Mouse (Mus musculus): ENCODE measurements around the gene Nup50. TPM values are rescaled to one million over a fixed set of nuclear protein-coding genes. Genes with fewer than 3 reads are reported as not detected.

The Nup50 gene
- polyA plus RNA-seq, 1 experiment from 2014 or later, result 22.6 TPM

- Histone ChIP-seq H3K9me3 (replicated peaks; ENCODE audit: control insufficient read depth, low read length) (no peaks in the 10 kb centered on the region), H3K4me3 (ENCODE audit: low read depth, low read length) (no peak overlapping the region), H3K36me3 (ENCODE audit: control insufficient read depth, insufficient read depth) (no peaks in the 10 kb centered on the region), H3K4me2 (ENCODE audit: low read depth, low read length) (no peak overlapping the region), H3K27ac (ENCODE audit: low read length) (no peak overlapping the region), H3K27me3 (ENCODE audit: control insufficient read depth, insufficient read depth, low read depth, low read length) (no peaks in the 10 kb centered on the region; the same call in 1 of the 2 replicates), H3K4me1 (ENCODE audit: control insufficient read depth, low read depth, low read length) (no peaks in the 10 kb centered on the region), H3K9ac (ENCODE audit: low read depth, low read length) (no peak overlapping the region)
- WGBS (ENCODE audit: insufficient replicate concordance), result 66% methylated on average over 7 of the region's 7 CpGs
- ATAC-seq (ENCODE audit: low read depth), result no peak
These were observed 19.3 kb upstream of the Nup50 start for GRCm38 (mm10) chr15:84903843-84904385.

- 82% methylated on average over 3 of the region's 3 CpGs for WGBS (ENCODE audit: insufficient replicate concordance)
- no peak overlapping the region for H3K27ac ChIP-seq (ENCODE audit: low read length)
- H3K4me1 ChIP-seq (ENCODE audit: control insufficient read depth, low read depth, low read length), result no peaks in the 10 kb centered on the region
- no peak for ATAC-seq (ENCODE audit: low read depth)
- no peak overlapping the region for H3K4me2 ChIP-seq (ENCODE audit: low read depth, low read length)
- no peak overlapping the region for H3K9ac ChIP-seq (ENCODE audit: low read depth, low read length)
- H3K4me3 ChIP-seq (ENCODE audit: low read depth, low read length), result no peak overlapping the region
- H3K27me3 ChIP-seq (ENCODE audit: control insufficient read depth, insufficient read depth, low read depth, low read length), result no peaks in the 10 kb centered on the region
- no peaks in the 10 kb centered on the region; the same call in 1 of the 2 replicates for H3K36me3 ChIP-seq (ENCODE audit: control insufficient read depth, insufficient read depth)
- H3K9me3 ChIP-seq (replicated peaks; ENCODE audit: control insufficient read depth, low read length), result peaks cover 2% of the 10 kb centered on the region; the same call in 1 of the 2 replicates
These were observed 10.0 kb upstream of the Nup50 start for GRCm38 (mm10) chr15:84913201-84913600.

- H3K4me1 ChIP-seq (ENCODE audit: control insufficient read depth, low read depth, low read length), result peaks cover 9% of the 10 kb centered on the region
- no peak within 1 kb of the TSS for H3K9ac ChIP-seq (ENCODE audit: low read depth, low read length)
- no peak for ATAC-seq (ENCODE audit: low read depth)
- 78% methylated on average over 3 of the region's 3 CpGs for WGBS (ENCODE audit: insufficient replicate concordance)
- no peaks in the 10 kb centered on the region for H3K9me3 ChIP-seq (replicated peaks; ENCODE audit: control insufficient read depth, low read length)
- H3K36me3 ChIP-seq (ENCODE audit: control insufficient read depth, insufficient read depth), result no peaks in the 10 kb centered on the region
- no peak within 1 kb of the TSS for H3K27ac ChIP-seq (ENCODE audit: low read length)
- H3K4me3 ChIP-seq (ENCODE audit: low read depth, low read length), result no peak within 1 kb of the TSS
- H3K27me3 ChIP-seq (ENCODE audit: control insufficient read depth, insufficient read depth, low read depth, low read length), result no peaks in the 10 kb centered on the region
- H3K4me2 ChIP-seq (ENCODE audit: low read depth, low read length), result no peak within 1 kb of the TSS
These were observed 3.3 kb upstream of the Nup50 start, which contains the start of gene Gm29666 for GRCm38 (mm10) chr15:84919938-84920337. Gene Gm29666, minus strand, starts transcription at chr15:84920038.

GRCm38 (mm10) chr15:84923508-84924181, 434 bp downstream of the Nup50 start:
- peaks cover 16% of the 10 kb centered on the region for H3K4me1 ChIP-seq (ENCODE audit: control insufficient read depth, low read depth, low read length)
- H3K4me2 ChIP-seq (ENCODE audit: low read depth, low read length), result peak overlapping the region; percentile 74
- peak overlapping the region; percentile 97 for H3K9ac ChIP-seq (ENCODE audit: low read depth, low read length)
- no peaks in the 10 kb centered on the region for H3K27me3 ChIP-seq (ENCODE audit: control insufficient read depth, insufficient read depth, low read depth, low read length)
- ATAC-seq (ENCODE audit: low read depth), result peak; percentile 81
- peaks cover 13% of the 10 kb centered on the region for H3K36me3 ChIP-seq (ENCODE audit: control insufficient read depth, insufficient read depth)
- WGBS (ENCODE audit: insufficient replicate concordance), result under 1% methylated on average over 59 of the region's 68 CpGs
- H3K27ac ChIP-seq (ENCODE audit: low read length), result peak overlapping the region; percentile 98
- H3K9me3 ChIP-seq (replicated peaks; ENCODE audit: control insufficient read depth, low read length), result no peaks in the 10 kb centered on the region
- peak overlapping the region; percentile 99 for H3K4me3 ChIP-seq (ENCODE audit: low read depth, low read length)

GRCm38 (mm10) chr15:84924781-84925315, 1.6 kb downstream of the Nup50 start:
- Histone ChIP-seq H3K9ac (ENCODE audit: low read depth, low read length) (peak overlapping the region; percentile 97), H3K27ac (ENCODE audit: low read length) (peak overlapping the region; percentile 98), H3K36me3 (ENCODE audit: control insufficient read depth, insufficient read depth) (peaks cover 25% of the 10 kb centered on the region), H3K4me2 (ENCODE audit: low read depth, low read length) (peak overlapping the region; percentile 74), H3K4me1 (ENCODE audit: control insufficient read depth, low read depth, low read length) (peaks cover 16% of the 10 kb centered on the region), H3K9me3 (replicated peaks; ENCODE audit: control insufficient read depth, low read length) (no peaks in the 10 kb centered on the region), H3K27me3 (ENCODE audit: control insufficient read depth, insufficient read depth, low read depth, low read length) (no peaks in the 10 kb centered on the region), H3K4me3 (ENCODE audit: low read depth, low read length) (peak overlapping the region; percentile 99)
- ATAC-seq (ENCODE audit: low read depth), result no peak
- 7% methylated on average over 9 of the region's 9 CpGs for WGBS (ENCODE audit: insufficient replicate concordance)

GRCm38 (mm10) chr15:84925495-84926018, 2.3 kb downstream of the Nup50 start:
- Histone ChIP-seq H3K4me2 (ENCODE audit: low read depth, low read length) (peak overlapping the region; percentile 74), H3K9ac (ENCODE audit: low read depth, low read length) (no peak overlapping the region), H3K36me3 (ENCODE audit: control insufficient read depth, insufficient read depth) (peaks cover 30% of the 10 kb centered on the region), H3K4me3 (ENCODE audit: low read depth, low read length) (peak overlapping the region; percentile 99), H3K27me3 (ENCODE audit: control insufficient read depth, insufficient read depth, low read depth, low read length) (no peaks in the 10 kb centered on the region), H3K27ac (ENCODE audit: low read length) (no peak overlapping the region), H3K9me3 (replicated peaks; ENCODE audit: control insufficient read depth, low read length) (no peaks in the 10 kb centered on the region), H3K4me1 (ENCODE audit: control insufficient read depth, low read depth, low read length) (peaks cover 16% of the 10 kb centered on the region)
- 75% methylated on average over 1 of the region's 1 CpGs for WGBS (ENCODE audit: insufficient replicate concordance)
- ATAC-seq (ENCODE audit: low read depth), result no peak

GRCm38 (mm10) chr15:84932351-84932750, 9.1 kb downstream of the Nup50 start:
- Histone ChIP-seq H3K27ac (ENCODE audit: low read length) (no peak overlapping the region), H3K4me3 (ENCODE audit: low read depth, low read length) (no peak overlapping the region), H3K4me2 (ENCODE audit: low read depth, low read length) (no peak overlapping the region), H3K27me3 (ENCODE audit: control insufficient read depth, insufficient read depth, low read depth, low read length) (no peaks in the 10 kb centered on the region), H3K9ac (ENCODE audit: low read depth, low read length) (no peak overlapping the region), H3K9me3 (replicated peaks; ENCODE audit: control insufficient read depth, low read length) (no peaks in the 10 kb centered on the region), H3K36me3 (ENCODE audit: control insufficient read depth, insufficient read depth) (peaks cover 84% of the 10 kb centered on the region), H3K4me1 (ENCODE audit: control insufficient read depth, low read depth, low read length) (no peaks in the 10 kb centered on the region)
- ATAC-seq (ENCODE audit: low read depth), result peak; percentile 64
- 64% methylated on average over 5 of the region's 5 CpGs for WGBS (ENCODE audit: insufficient replicate concordance)

GRCm38 (mm10) chr15:84934901-84935300, 11.7 kb downstream of the Nup50 start:
- Histone ChIP-seq H3K4me3 (ENCODE audit: low read depth, low read length) (no peak overlapping the region), H3K4me2 (ENCODE audit: low read depth, low read length) (no peak overlapping the region), H3K27me3 (ENCODE audit: control insufficient read depth, insufficient read depth, low read depth, low read length) (no peaks in the 10 kb centered on the region), H3K27ac (ENCODE audit: low read length) (no peak overlapping the region), H3K9me3 (replicated peaks; ENCODE audit: control insufficient read depth, low read length) (no peaks in the 10 kb centered on the region), H3K4me1 (ENCODE audit: control insufficient read depth, low read depth, low read length) (no peaks in the 10 kb centered on the region), H3K9ac (ENCODE audit: low read depth, low read length) (no peak overlapping the region), H3K36me3 (ENCODE audit: control insufficient read depth, insufficient read depth) (peaks cover 85% of the 10 kb centered on the region)
- 90% methylated on average over 16 of the region's 16 CpGs for WGBS (ENCODE audit: insufficient replicate concordance)
- ATAC-seq (ENCODE audit: low read depth), result no peak

- H3K36me3 ChIP-seq (ENCODE audit: control insufficient read depth, insufficient read depth), result peaks cover 69% of the 10 kb centered on the region
These were observed 16.9 kb downstream of the Nup50 start for GRCm38 (mm10) chr15:84940102-84940501.

More at GRCm38 (mm10) chr15:84940102-84940501, 16.9 kb downstream of the Nup50 start:
- no peak for ATAC-seq (ENCODE audit: low read depth)
- no peak overlapping the region for H3K4me3 ChIP-seq (ENCODE audit: low read depth, low read length)
- H3K9me3 ChIP-seq (replicated peaks; ENCODE audit: control insufficient read depth, low read length), result no peaks in the 10 kb centered on the region
- no peaks in the 10 kb centered on the region for H3K4me1 ChIP-seq (ENCODE audit: control insufficient read depth, low read depth, low read length)
- no peaks in the 10 kb centered on the region for H3K27me3 ChIP-seq (ENCODE audit: control insufficient read depth, insufficient read depth, low read depth, low read length)
- WGBS (ENCODE audit: insufficient replicate concordance), result 72% methylated on average over 12 of the region's 12 CpGs
- H3K27ac ChIP-seq (ENCODE audit: low read length), result no peak overlapping the region
- H3K4me2 ChIP-seq (ENCODE audit: low read depth, low read length), result no peak overlapping the region
- H3K9ac ChIP-seq (ENCODE audit: low read depth, low read length), result no peak overlapping the region
